Mouse (Mus musculus) myocyte (in vitro differentiated cells): ENCODE data around the gene Nfic. TPM values are rescaled to one million over a fixed set of nuclear protein-coding genes. Genes with fewer than 3 reads are reported as not detected.

Experiments used
- H3K27me3 ChIP-seq: one replicate; pipeline ENCODE4 v1.6.1; 2011; ENCODE audit not compliant: control insufficient read depth, insufficient read depth, insufficient read length
- H3K36me3 ChIP-seq: one replicate; pipeline ENCODE4 v1.6.1; 2011; ENCODE audit not compliant: control insufficient read depth, insufficient read depth
- H3K4me2 ChIP-seq: one replicate; pipeline ENCODE4 v1.6.1; 2011; ENCODE audit warnings: low read depth, control low read depth
- H3K4me3 ChIP-seq: one replicate; pipeline ENCODE4 v1.5.1; 2011; ENCODE audit warnings: mild to moderate bottlenecking, control low read depth, moderate library complexity
- H3K79me2 ChIP-seq: one replicate; pipeline ENCODE4 v1.6.1; 2011; ENCODE audit not compliant: control insufficient read depth, insufficient read depth
- H3ac ChIP-seq: one replicate; pipeline ENCODE4 v1.6.1; 2011; ENCODE audit not compliant: control insufficient read depth, insufficient read length
- CEBPB ChIP-seq: IDR thresholded peaks from 2 replicates; pipeline ENCODE4 v1.6.1; 2011; ENCODE audit warnings: mild to moderate bottlenecking, moderate library complexity; ENCODE audit not compliant: poor library complexity, insufficient read depth, severe bottlenecking
- E2F4 ChIP-seq: IDR thresholded peaks from one replicate; pipeline ENCODE4 v1.6.1; 2011; ENCODE audit warnings: mild to moderate bottlenecking, control low read depth, moderate library complexity; ENCODE audit not compliant: insufficient read depth
- MAX ChIP-seq: IDR thresholded peaks from one replicate; pipeline ENCODE4 v1.6.1; 2011; ENCODE audit warnings: low read depth, mild to moderate bottlenecking, control low read depth
- MYOD1 ChIP-seq, 3 experiments: IDR thresholded peaks; one replicate each; pipeline ENCODE4 v1.6.1; 2011; ENCODE audit warnings: control low read depth in 2 of 3, low read depth in 2 of 3, mild to moderate bottlenecking in 2 of 3, moderate library complexity in 1 of 3; ENCODE audit not compliant: insufficient read length in 2 of 3, control insufficient read depth in 1 of 3
- MYOG ChIP-seq, 3 experiments: IDR thresholded peaks; one replicate each; pipeline ENCODE4 v1.6.1; 2011; ENCODE audit warnings: control low read depth in 2 of 3, low read depth in 2 of 3, mild to moderate bottlenecking in 2 of 3; ENCODE audit not compliant: insufficient read length in 2 of 3, control insufficient read depth in 1 of 3, insufficient read depth in 1 of 3
- POLR2A ChIP-seq: IDR thresholded peaks from one replicate; pipeline ENCODE4 v1.6.1; 2011; ENCODE audit warnings: low read depth, mild to moderate bottlenecking, control low read depth, moderate library complexity; ENCODE audit not compliant: insufficient read length
- POLR2AphosphoS2 ChIP-seq: IDR thresholded peaks from one replicate; pipeline ENCODE4 v1.6.1; 2011; ENCODE audit warnings: low read depth, control low read depth; ENCODE audit not compliant: insufficient read length
- REST ChIP-seq: IDR thresholded peaks from one replicate; pipeline ENCODE4 v1.6.1; 2011; ENCODE audit warnings: mild to moderate bottlenecking, control low read depth, moderate library complexity; ENCODE audit not compliant: insufficient read depth, insufficient read length
- SRF ChIP-seq: IDR thresholded peaks from one replicate; pipeline ENCODE4 v1.6.1; 2011; ENCODE audit warnings: low read depth; ENCODE audit not compliant: control insufficient read depth, insufficient read length
- TCF12 ChIP-seq: IDR thresholded peaks from one replicate; pipeline ENCODE4 v1.6.1; 2011; ENCODE audit warnings: mild to moderate bottlenecking, control low read depth; ENCODE audit not compliant: poor library complexity, insufficient read depth, severe bottlenecking
- TCF3 ChIP-seq: IDR thresholded peaks from one replicate; pipeline ENCODE4 v1.6.1; 2011; ENCODE audit warnings: low read depth, control low read depth; ENCODE audit not compliant: insufficient read length
- USF1 ChIP-seq: IDR thresholded peaks from one replicate; pipeline ENCODE4 v1.6.1; 2011; ENCODE audit warnings: low read depth, mild to moderate bottlenecking, control low read depth, moderate library complexity
- polyA plus RNA-seq: library from polyadenylated mRNA; unstranded; fragments of >200 nt; fragmentation: generic; extraction: Trizol; gene quantifications from one replicate; pipeline ENCODE4 v1.2.1, GENCODE M21; 2012; ENCODE audit warnings: missing spikeins

Gene Nfic
- polyA plus RNA-seq, 1 experiment, result 115 TPM

GRCm38 (mm10) chr10:81407539-81408423, 47.7 kb downstream of the Nfic start:
- Histone ChIP-seq H3K27me3 (no peaks in the 10 kb centered on the region), H3K4me2 (peak overlapping the region; percentile 57), H3K4me3 (no peak overlapping the region), H3ac (no peak overlapping the region), H3K36me3 (peaks cover 27% of the 10 kb centered on the region), H3K79me2 (peaks cover 13% of the 10 kb centered on the region)
- TF ChIP-seq MAX (no peak), USF1 (peak; percentile 87)

GRCm38 (mm10) chr10:81406504-81407440, 48.7 kb downstream of the Nfic start:
- Histone ChIP-seq H3K36me3 (peaks cover 27% of the 10 kb centered on the region), H3K79me2 (peaks cover 13% of the 10 kb centered on the region), H3K4me3 (no peak overlapping the region), H3K4me2 (peak overlapping the region; percentile 57), H3ac (no peak overlapping the region), H3K27me3 (no peaks in the 10 kb centered on the region)
- TF ChIP-seq MYOG (IDR thresholded peaks at IDR 0.05; ENCODE audit: control insufficient read depth in 1 of 3, insufficient read depth in 1 of 3, insufficient read length in 2 of 3, low read depth in 2 of 3) (peak in 1 of 3 experiments; percentile 42), POLR2A (no peak), TCF3 (no peak), USF1 (no peak), MYOD1 (IDR thresholded peaks at IDR 0.05; ENCODE audit: control insufficient read depth in 1 of 3, insufficient read length in 2 of 3, low read depth in 2 of 3) (peak in 1 of 3 experiments; percentile 51)

GRCm38 (mm10) chr10:81405588-81406201, 49.7 kb downstream of the Nfic start:
- TF ChIP-seq CEBPB (no peak), POLR2AphosphoS2 (no peak), POLR2A (no peak), MAX (no peak), TCF12 (no peak), REST (no peak), MYOG (IDR thresholded peaks at IDR 0.05; ENCODE audit: control insufficient read depth in 1 of 3, insufficient read depth in 1 of 3, insufficient read length in 2 of 3, low read depth in 2 of 3) (no peak), E2F4 (no peak), SRF (no peak), USF1 (no peak), TCF3 (no peak), MYOD1 (IDR thresholded peaks at IDR 0.05; ENCODE audit: control insufficient read depth in 1 of 3, insufficient read length in 2 of 3, low read depth in 2 of 3) (no peak)
- no peaks in the 10 kb centered on the region for H3K27me3 ChIP-seq
- H3K4me2 ChIP-seq, result no peak overlapping the region
- peaks cover 12% of the 10 kb centered on the region for H3K79me2 ChIP-seq
- H3ac ChIP-seq, result no peak overlapping the region
- peaks cover 37% of the 10 kb centered on the region for H3K36me3 ChIP-seq
- no peak overlapping the region for H3K4me3 ChIP-seq

DNA sequence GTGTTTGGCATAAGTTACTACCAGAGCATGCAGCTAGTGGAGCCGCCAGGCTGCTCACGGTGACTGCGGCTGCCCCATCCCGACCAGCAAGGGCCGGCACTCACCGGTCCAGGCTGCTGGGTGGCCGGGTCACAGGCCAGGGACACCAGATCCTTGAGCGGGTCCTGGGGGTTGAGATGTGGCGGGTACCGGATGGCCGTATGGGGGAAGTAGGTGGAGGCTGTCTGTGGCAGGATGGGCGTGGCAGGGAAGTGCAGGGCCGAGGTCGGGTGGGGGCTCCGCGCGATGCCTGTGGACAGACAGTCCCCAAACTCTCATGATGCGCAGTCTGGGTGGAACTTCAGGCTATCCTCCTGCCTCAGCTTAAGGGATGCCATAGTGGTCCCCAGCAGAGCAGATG, 50.7 kb downstream of the Nfic start:
- peaks cover 6% of the 10 kb centered on the region for H3K79me2 ChIP-seq
- no peak overlapping the region for H3ac ChIP-seq
- H3K4me2 ChIP-seq, result no peak overlapping the region
- TF ChIP-seq SRF (no peak), MYOD1 (IDR thresholded peaks at IDR 0.05; ENCODE audit: control insufficient read depth in 1 of 3, insufficient read length in 2 of 3, low read depth in 2 of 3) (no peak)
- H3K27me3 ChIP-seq, result no peaks in the 10 kb centered on the region
- no peak overlapping the region for H3K4me3 ChIP-seq
- peaks cover 38% of the 10 kb centered on the region for H3K36me3 ChIP-seq

- Histone ChIP-seq H3K79me2 (peaks cover 6% of the 10 kb centered on the region), H3K27me3 (no peaks in the 10 kb centered on the region), H3K4me2 (no peak overlapping the region), H3K36me3 (peaks cover 38% of the 10 kb centered on the region), H3K4me3 (no peak overlapping the region), H3ac (no peak overlapping the region)
- TF ChIP-seq E2F4 (no peak), MAX (no peak), POLR2A (no peak), SRF (no peak), POLR2AphosphoS2 (no peak)
These were observed 51.4 kb downstream of the Nfic start for GRCm38 (mm10) chr10:81404082-81404481.
